Mouse (Mus musculus) MEL (cell line): ENCODE measurements at regions not wholly inside any gene's neighbourhood (a gene's known extent, or its start where the extent isn't known, plus 50 kb on each side); places are given as distances from the start of the nearest gene placed in this dataset.

Experiments used
- CHD1 ChIP-seq: IDR thresholded peaks from 2 replicates; pipeline ENCODE4 v1.6.1; 2012; ENCODE audit warnings: low read depth, mild to moderate bottlenecking, inconsistent platforms, low read length, improper control_type of control experiment
- CTCF ChIP-seq, 3 experiments: IDR thresholded peaks in 2 of 3; conservative IDR thresholded peaks in 1 of 3; 2 replicates each; pipeline ENCODE4 v1.5.1; 2011 to 2012; ENCODE audit warnings: low read length in 3 of 3, low read depth in 2 of 3, mild to moderate bottlenecking in 2 of 3, improper control_type of control experiment in 1 of 3, inconsistent platforms in 1 of 3, mixed read lengths in 1 of 3, moderate library complexity in 1 of 3; ENCODE audit not compliant: control insufficient read depth in 1 of 3, insufficient read depth in 1 of 3, poor library complexity in 1 of 3, severe bottlenecking in 1 of 3
- ELF1 ChIP-seq: IDR thresholded peaks from 2 replicates; pipeline ENCODE4 v1.6.1; 2014; ENCODE audit warnings: low read depth, mild to moderate bottlenecking, inconsistent platforms, low read length, improper control_type of control experiment, moderate library complexity
- GATA1 ChIP-seq: IDR thresholded peaks from 2 replicates; pipeline ENCODE4 v1.6.1; 2011; ENCODE audit warnings: low read depth, low read length, improper control_type of control experiment
- HCFC1 ChIP-seq: IDR thresholded peaks from 2 replicates; pipeline ENCODE4 v1.6.1; 2012; ENCODE audit warnings: low read depth, mild to moderate bottlenecking, inconsistent platforms, low read length, improper control_type of control experiment, moderate library complexity
- JUND ChIP-seq: IDR thresholded peaks from 2 replicates; pipeline ENCODE4 v1.6.1; 2011; ENCODE audit warnings: low read depth, mild to moderate bottlenecking, improper control_type of control experiment, low read length
- MAX ChIP-seq: IDR thresholded peaks from 2 replicates; pipeline ENCODE4 v1.6.1; 2011; ENCODE audit warnings: low read length, improper control_type of control experiment
- MEF2A ChIP-seq: IDR thresholded peaks from 2 replicates; pipeline ENCODE4 v1.6.1; 2014; ENCODE audit warnings: low read depth, mild to moderate bottlenecking, inconsistent platforms, low read length, improper control_type of control experiment; ENCODE audit not compliant: poor library complexity, insufficient replicate concordance, severe bottlenecking; ENCODE audit errors: extremely low read depth
- POLR2A ChIP-seq, 2 experiments: IDR thresholded peaks; 2 replicates each; pipeline ENCODE4 v1.6.1; 2011 to 2012; ENCODE audit warnings: low read length in 2 of 2, mild to moderate bottlenecking in 2 of 2, control low read depth in 1 of 2, improper control_type of control experiment in 1 of 2, low read depth in 1 of 2, moderate library complexity in 1 of 2; ENCODE audit not compliant: control insufficient read depth in 1 of 2, insufficient read depth in 1 of 2, poor library complexity in 1 of 2
- RCOR1 ChIP-seq: IDR thresholded peaks from 2 replicates; pipeline ENCODE4 v1.6.1; 2012; ENCODE audit warnings: low read depth, mild to moderate bottlenecking, inconsistent platforms, low read length, improper control_type of control experiment
- SIN3A ChIP-seq: IDR thresholded peaks from 2 replicates; pipeline ENCODE4 v1.6.1; 2012; ENCODE audit warnings: low read length, improper control_type of control experiment, inconsistent platforms
- UBTF ChIP-seq: IDR thresholded peaks from 2 replicates; pipeline ENCODE4 v1.6.1; 2012; ENCODE audit warnings: low read depth, mild to moderate bottlenecking, inconsistent platforms, low read length, improper control_type of control experiment, moderate library complexity, borderline replicate concordance; ENCODE audit not compliant: insufficient read depth
- ZKSCAN1 ChIP-seq: IDR thresholded peaks from 2 replicates; pipeline ENCODE4 v1.6.1; 2012; ENCODE audit warnings: low read depth, mild to moderate bottlenecking, inconsistent platforms, low read length, improper control_type of control experiment, moderate library complexity

DNA sequence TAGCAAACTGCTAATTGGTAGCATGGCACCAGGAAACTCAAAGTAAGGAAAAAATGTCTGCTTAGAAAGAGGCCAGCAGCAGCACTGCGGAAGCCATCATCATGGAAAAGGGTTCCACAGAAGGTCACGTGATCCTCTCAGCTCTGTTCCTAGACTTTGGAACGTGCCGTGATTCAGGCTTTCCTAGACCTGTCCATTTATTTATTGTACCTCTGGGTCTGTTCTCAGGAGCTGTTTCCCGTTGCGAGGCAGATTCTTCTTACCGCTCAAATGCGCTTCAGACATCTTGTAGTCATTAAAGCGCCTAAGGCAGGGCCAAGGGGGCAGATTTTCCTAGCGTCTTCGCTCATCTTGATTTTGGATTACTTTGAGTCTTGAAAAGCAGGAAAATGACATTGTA, 365.0 kb upstream of the Adgrl2 start:
- no peak for TF ChIP-seq UBTF
- TF ChIP-seq CTCF (IDR thresholded peaks at IDR 0.05 in 2 of 3, conservative IDR thresholded peaks at IDR 0.05 in 1 of 3; ENCODE audit: control insufficient read depth in 1 of 3, insufficient read depth in 1 of 3, low read depth in 2 of 3, low read length in 3 of 3, poor library complexity in 1 of 3, severe bottlenecking in 1 of 3) = no peak
- TF ChIP-seq POLR2A (IDR thresholded peaks at IDR 0.05; ENCODE audit: control insufficient read depth in 1 of 2, insufficient read depth in 1 of 2, low read depth in 1 of 2, low read length in 2 of 2, poor library complexity in 1 of 2) = no peak
- TF ChIP-seq ELF1 = no peak
- TF ChIP-seq CHD1 = no peak
- no peak for TF ChIP-seq ZKSCAN1
- TF ChIP-seq SIN3A = no peak
- no peak for TF ChIP-seq MEF2A
- TF ChIP-seq JUND = no peak
- no peak for TF ChIP-seq GATA1
- TF ChIP-seq HCFC1 = no peak
- no peak for TF ChIP-seq RCOR1
- TF ChIP-seq MAX = no peak
